Mouse (Mus musculus) olfactory bulb, adult 2 months (tissue): ENCODE results near the gene Ptov1. TPM values are rescaled to one million over a fixed set of nuclear protein-coding genes. Genes with fewer than 3 reads are reported as not detected.

ENCODE experiments used
- H3K27ac ChIP-seq: fragments of 200-500 bp; 2 replicates; pipeline ENCODE4 v1.5.1; 2012; ENCODE audit warnings: low read depth, low read length; ENCODE audit not compliant: insufficient read depth
- H3K4me1 ChIP-seq: fragments of 200-500 bp; 2 replicates; pipeline ENCODE4 v1.6.1; 2012; ENCODE audit warnings: low read length; ENCODE audit not compliant: control insufficient read depth, insufficient read depth
- H3K4me3 ChIP-seq: fragments of 200-500 bp; 2 replicates; pipeline ENCODE4 v1.5.1; 2012; ENCODE audit warnings: mild to moderate bottlenecking, low read depth, low read length, moderate library complexity; ENCODE audit not compliant: insufficient read depth
- CTCF ChIP-seq: fragments of 200-500 bp; IDR thresholded peaks from 2 replicates; pipeline ENCODE4 v1.5.1; 2012; ENCODE audit warnings: low read depth, mild to moderate bottlenecking, low read length, moderate library complexity; ENCODE audit not compliant: insufficient read depth
- POLR2A ChIP-seq: fragments of 200-500 bp; IDR thresholded peaks from 2 replicates; pipeline ENCODE4 v1.6.1; 2012; ENCODE audit warnings: mild to moderate bottlenecking, low read depth, low read length, moderate library complexity; ENCODE audit not compliant: insufficient read depth
- WGBS: fragments of 180-500 bp; shearing (Covaris S2); methylation state at CpG from one replicate; pipeline ENCODE4 v1.1.7; 2018; 5-methylcytosine and 5-hydroxymethylcytosine counted together
- polyA plus RNA-seq: library from polyadenylated mRNA; stranded (reverse); fragments of >200 nt; gene quantifications from 2 replicates; pipeline ENCODE4 v1.2.4, GENCODE M21; 2012; ENCODE audit warnings: low replicate concordance; ENCODE audit not compliant: missing spikeins, insufficient read depth, insufficient read length

The Ptov1 gene
- polyA plus RNA-seq, 1 experiment = not detected

DNA sequence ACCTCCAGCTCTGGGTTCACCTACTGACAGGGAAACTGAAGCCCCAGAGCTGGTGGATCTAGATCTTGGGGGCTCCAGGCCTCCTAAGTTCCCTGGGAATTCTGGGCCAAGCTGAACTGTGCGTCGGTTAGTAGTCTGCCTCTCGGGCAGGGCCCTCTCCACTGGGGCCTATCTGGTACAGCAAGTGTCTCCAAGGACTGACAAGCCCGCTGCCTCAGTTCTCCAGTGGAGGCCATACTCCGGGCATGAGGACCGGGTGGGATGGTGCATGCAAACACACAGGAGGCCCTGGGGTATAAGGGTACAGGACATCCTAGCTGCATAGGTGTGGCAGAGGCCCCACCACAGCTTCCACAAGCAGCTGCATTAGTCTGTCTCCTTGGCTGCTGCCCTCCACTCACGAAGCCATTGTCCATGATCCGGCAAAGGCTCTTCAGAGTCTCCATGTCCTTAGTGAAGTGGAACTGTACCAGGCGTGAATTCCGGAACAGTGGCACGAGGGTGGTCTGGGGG, 5.5 kb downstream of the Ptov1 start:
- H3K4me1 ChIP-seq = peaks cover 70% of the 10 kb centered on the region
- no peak overlapping the region for H3K27ac ChIP-seq
- WGBS = 73% methylated on average over 11 of the region's 11 CpGs
- H3K4me3 ChIP-seq = no peak overlapping the region
- TF ChIP-seq POLR2A (no peak), CTCF (no peak)

DNA sequence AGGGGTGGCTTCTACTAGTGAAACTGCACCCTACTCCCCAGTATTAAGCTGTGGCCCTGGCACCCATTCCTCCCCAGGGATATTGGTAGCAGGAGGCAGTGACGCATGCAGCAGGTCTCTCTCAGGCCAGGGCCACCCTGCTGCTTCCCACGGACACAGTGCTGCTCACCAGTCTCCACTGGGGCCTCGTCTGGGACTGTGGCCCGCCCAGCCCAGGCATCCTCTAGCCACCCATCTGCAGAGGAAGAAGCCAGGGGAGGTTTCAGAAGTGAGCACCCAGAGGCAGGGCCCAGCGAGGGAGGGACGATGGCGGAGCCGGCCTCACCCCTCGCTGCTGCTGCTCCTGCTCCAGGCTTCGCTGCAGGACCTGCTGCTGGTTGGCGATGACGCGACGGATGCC, 6.4 kb downstream of the Ptov1 start:
- Histone ChIP-seq H3K4me3 (no peak overlapping the region), H3K4me1 (peaks cover 71% of the 10 kb centered on the region), H3K27ac (no peak overlapping the region)
- TF ChIP-seq POLR2A = no peak
- no peak for TF ChIP-seq CTCF
- WGBS = 84% methylated on average over 14 of the region's 14 CpGs

DNA sequence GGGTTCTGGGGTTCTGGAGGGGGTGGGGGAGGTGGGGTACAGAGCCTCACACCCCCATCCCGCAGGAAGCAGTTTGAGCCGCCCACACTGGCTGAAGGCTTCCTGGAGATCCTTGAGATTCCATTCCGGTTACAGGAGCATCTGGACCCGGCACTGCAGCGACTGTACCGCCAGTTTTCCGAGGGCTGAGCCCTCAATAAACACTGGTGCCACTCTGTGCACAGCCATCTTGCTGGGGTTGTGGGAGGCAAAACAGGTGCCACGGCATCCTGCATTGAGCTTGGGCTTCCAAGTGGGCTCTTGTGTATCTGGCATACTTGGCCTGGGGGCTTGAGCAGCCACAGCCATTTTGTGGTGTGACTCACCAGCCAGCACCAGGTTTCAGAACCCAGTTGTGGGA, 7.2 kb downstream of the Ptov1 start:
- 43% methylated on average over 8 of the region's 8 CpGs for WGBS
- no peak overlapping the region for H3K27ac ChIP-seq
- no peak overlapping the region for H3K4me3 ChIP-seq
- TF ChIP-seq CTCF (no peak), POLR2A (no peak)
- peaks cover 67% of the 10 kb centered on the region for H3K4me1 ChIP-seq

DNA sequence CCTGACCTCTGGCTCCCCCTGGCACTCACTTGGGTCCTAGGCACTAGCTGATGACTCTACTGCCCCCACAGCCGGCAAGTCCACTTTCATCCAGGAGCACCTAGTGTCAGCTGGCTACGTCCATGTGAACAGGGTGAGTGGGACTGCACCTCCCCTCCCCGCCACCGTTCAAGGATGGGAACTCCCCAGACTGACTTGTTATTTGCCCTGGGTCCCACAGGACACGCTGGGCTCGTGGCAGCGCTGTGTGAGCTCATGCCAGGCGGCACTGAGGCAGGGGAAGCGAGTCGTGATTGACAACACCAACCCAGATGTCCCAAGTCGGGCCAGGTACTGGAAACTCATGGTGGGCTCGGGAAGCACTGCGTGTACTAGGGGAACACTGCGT, 8.2 kb downstream of the Ptov1 start:
- Histone ChIP-seq H3K4me1 (peaks cover 57% of the 10 kb centered on the region), H3K4me3 (no peak overlapping the region), H3K27ac (no peak overlapping the region)
- TF ChIP-seq CTCF (no peak), POLR2A (no peak)
- WGBS = 64% methylated on average over 14 of the region's 14 CpGs

DNA sequence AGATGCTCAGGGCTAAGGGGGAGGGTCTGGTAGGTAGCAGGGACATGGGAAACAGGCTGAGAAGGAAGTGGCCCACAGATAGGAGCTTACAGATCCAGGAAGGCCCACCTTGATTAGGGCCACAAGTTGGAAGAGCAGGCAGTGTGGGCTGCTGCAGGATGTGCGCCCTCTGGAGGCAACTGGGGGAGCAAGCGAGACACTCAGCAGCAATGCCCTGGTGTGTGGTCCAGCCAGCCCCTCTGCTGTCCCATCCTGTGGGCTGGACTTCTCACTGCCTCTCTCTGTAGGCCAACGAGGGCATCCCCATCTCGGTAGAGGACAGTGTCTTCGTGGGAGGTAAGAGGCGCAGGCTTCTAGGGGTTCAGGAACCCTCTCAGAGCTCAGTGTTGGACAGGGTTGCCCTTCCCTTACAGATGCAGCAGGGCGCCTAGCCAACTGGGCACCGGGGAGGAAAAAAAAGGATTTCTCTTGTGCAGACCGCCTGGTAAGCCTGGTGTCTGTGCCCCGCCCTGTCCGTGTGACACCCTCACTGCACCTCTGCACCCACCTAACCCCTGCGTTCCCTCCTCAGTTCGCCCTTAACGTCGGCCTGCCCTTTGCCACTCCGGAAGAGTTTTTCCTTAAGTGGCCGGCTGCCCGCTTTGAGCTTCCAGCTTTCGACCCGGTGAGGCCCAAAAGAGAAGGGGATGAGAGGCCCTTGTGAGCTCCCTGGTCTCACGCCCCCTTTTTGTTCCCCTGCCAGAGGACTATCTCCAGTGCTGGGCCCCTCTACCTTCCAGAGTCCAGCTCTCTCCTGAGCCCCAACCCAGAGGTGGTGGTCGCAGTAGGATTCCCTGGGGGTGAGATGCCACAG, 8.8 kb downstream of the Ptov1 start:
- Histone ChIP-seq H3K4me1 (peaks cover 52% of the 10 kb centered on the region), H3K4me3 (no peak overlapping the region), H3K27ac (no peak overlapping the region)
- WGBS = 40% methylated on average over 22 of the region's 22 CpGs
- TF ChIP-seq POLR2A = no peak
- peak; percentile 68 for TF ChIP-seq CTCF

DNA sequence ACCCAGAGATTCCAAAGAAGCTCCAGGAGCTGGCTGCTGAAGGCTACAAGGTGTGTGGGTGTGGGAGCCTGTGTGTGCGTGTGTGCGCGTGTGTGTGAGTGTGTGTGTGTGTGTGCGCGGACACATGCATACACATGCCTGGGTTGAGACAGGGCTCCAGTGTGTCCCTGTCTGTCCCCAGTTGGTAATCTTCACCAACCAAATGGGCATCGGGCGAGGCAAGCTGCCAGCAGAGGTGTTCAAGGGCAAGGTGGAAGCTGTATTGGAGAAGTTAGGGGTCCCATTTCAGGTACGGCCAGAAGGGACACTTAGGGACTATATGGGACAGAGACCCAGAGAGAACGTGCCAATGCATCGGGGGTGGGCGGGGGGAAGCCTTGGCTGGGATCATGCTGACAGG, 9.7 kb downstream of the Ptov1 start:
- Histone ChIP-seq H3K4me3 (no peak overlapping the region), H3K4me1 (peaks cover 47% of the 10 kb centered on the region), H3K27ac (no peak overlapping the region)
- WGBS = 89% methylated on average over 11 of the region's 11 CpGs
- TF ChIP-seq CTCF = no peak
- no peak for TF ChIP-seq POLR2A

DNA sequence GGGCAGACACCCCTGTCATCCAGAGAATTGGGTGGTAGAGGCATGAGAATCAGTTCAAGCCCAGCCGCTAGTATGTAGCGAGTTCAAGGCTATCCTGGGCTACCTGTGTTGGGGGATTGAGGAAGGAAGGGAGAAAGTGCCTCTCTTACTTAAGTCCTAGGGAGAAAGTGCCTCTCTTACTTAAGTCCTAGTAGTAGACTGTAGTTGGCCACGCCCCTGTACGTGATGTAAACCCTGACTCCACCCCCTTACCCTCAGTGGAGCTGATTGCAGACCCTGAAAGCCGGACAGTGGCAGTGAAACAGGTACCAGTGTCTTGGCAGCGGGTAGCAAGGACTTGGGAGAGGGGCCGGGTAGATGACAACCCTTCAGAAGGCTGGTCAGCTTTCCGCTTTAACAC, 11.7 kb downstream of the Ptov1 start:
- Histone ChIP-seq H3K27ac (no peak overlapping the region), H3K4me3 (peak overlapping the region; percentile 91), H3K4me1 (peaks cover 41% of the 10 kb centered on the region)
- TF ChIP-seq CTCF (no peak), POLR2A (no peak)
- WGBS = 27% methylated on average over 8 of the region's 8 CpGs

DNA sequence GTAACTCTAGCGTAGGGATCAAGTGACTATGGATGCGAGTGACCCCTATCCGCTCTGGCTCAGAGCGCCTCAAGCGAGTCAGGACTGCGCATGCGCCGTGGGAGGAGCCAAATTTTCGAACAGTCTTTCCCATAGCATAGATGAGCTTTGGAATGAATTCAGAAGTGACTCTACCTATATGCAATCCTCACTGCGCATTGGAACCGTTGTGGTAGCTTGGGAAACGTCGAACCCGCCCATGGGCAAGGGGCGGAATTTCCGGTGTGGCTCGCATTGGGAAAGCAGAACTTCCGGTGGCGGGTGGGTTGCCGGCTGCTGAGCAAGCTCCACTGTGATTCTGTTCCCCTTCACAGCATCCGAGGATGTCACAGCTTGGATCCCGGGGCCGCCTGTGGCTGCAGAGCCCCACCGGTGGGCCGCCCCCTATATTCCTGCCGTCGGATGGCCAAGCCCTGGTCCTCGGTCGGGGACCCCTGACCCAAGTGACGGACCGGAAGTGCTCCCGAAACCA, 12.5 kb downstream of the Ptov1 start, which contains the start of gene Pnkp:
Gene Pnkp, plus strand, starts transcription at position 98 of the 511 bp plus-strand sequence.
- TF ChIP-seq POLR2A (peak; percentile 54; the same call in 1 of the 2 replicates), CTCF (no peak)
- Histone ChIP-seq H3K27ac (peak within 1 kb of the TSS; percentile 59), H3K4me1 (peaks cover 44% of the 10 kb centered on the region), H3K4me3 (peak within 1 kb of the TSS; percentile 91)
- under 1% methylated on average over 32 of the region's 32 CpGs for WGBS

DNA sequence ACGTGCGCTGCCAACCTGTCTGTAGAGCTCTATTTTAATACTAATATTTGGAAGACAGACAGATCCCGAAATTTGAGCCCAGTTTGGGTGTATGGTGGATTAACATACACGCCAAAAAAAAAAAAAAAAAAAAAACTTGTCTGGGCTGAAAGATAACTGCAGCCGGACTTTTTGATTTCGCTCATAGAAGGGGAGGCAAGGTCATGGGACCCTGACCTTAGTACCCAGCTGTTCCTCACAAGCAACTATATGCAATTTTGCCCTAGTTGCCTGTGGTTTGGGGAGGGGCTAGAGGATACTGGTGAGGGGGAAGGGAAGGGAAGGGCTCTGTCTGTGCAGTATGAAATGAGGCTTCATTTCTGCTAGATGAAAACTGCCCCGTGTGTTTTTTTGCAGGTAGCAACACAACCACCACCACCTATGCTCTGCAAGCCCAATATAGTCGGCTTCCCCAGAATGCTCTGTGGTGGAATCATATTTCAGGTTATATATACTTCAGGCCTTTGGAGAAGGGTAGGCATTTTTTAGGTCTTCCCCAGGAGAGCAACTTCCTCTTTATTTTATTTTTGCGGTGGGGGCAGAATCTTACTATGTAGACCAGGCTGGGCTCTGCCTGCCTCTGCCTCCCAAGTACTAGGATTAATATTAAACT, 13.2 kb downstream of the Ptov1 start:
- H3K27ac ChIP-seq = peak overlapping the region; percentile 59
- H3K4me3 ChIP-seq = no peak overlapping the region
- WGBS = 68% methylated on average over 9 of the region's 9 CpGs
- peaks cover 47% of the 10 kb centered on the region for H3K4me1 ChIP-seq
- TF ChIP-seq CTCF (no peak), POLR2A (no peak)
